Mouse (Mus musculus) MEL (cell line): ENCODE results near the gene Traf1. TPM values are rescaled to one million over a fixed set of nuclear protein-coding genes. Genes with fewer than 3 reads are reported as not detected.

ENCODE experiments used
- DNase-seq: peaks from one replicate; pipeline ENCODE4 v3.0.0; 2011; ENCODE audit warnings: low read depth, low spot score
- H3K27ac ChIP-seq: 2 replicates; pipeline ENCODE4 v1.5.1; 2012; ENCODE audit warnings: low read depth, mild to moderate bottlenecking, control low read depth, low read length, moderate library complexity; ENCODE audit not compliant: control insufficient read depth
- H3K27me3 ChIP-seq, 2 experiments: fragments of 150-350 bp in 1 of 2; sonication (generic) in 1 of 2; 2 replicates each; pipeline ENCODE4 v1.6.1; 2012; ENCODE audit warnings: low read length in 2 of 2, mild to moderate bottlenecking in 2 of 2, improper control_type of control experiment in 1 of 2, moderate library complexity in 1 of 2; ENCODE audit not compliant: insufficient read depth in 2 of 2, control insufficient read depth in 1 of 2
- H3K36me3 ChIP-seq, 2 experiments: 2 replicates each; pipeline ENCODE4 v1.6.1; 2012 to 2014; ENCODE audit warnings: low read length in 2 of 2, improper control_type of control experiment in 1 of 2, inconsistent platforms in 1 of 2, mild to moderate bottlenecking in 1 of 2; ENCODE audit not compliant: insufficient read depth in 2 of 2, control insufficient read depth in 1 of 2
- H3K4me1 ChIP-seq, 2 experiments: fragments of 150-350 bp in 1 of 2; sonication (generic) in 1 of 2; 2 replicates each; pipeline ENCODE4 v1.6.1; 2012; ENCODE audit warnings: low read length in 2 of 2, improper control_type of control experiment in 1 of 2, mild to moderate bottlenecking in 1 of 2; ENCODE audit not compliant: insufficient read depth in 2 of 2, control insufficient read depth in 1 of 2
- H3K4me3 ChIP-seq, 2 experiments: fragments of 150-350 bp in 1 of 2; sonication (generic) in 1 of 2; 2 replicates each; pipeline ENCODE4 v1.5.1; 2012; ENCODE audit warnings: low read depth in 2 of 2, low read length in 2 of 2, mild to moderate bottlenecking in 2 of 2, moderate library complexity in 2 of 2, control low read depth in 1 of 2, improper control_type of control experiment in 1 of 2; ENCODE audit not compliant: control insufficient read depth in 1 of 2, insufficient read depth in 1 of 2
- H3K79me2 ChIP-seq: 2 replicates; pipeline ENCODE4 v1.6.1; 2012; ENCODE audit warnings: mild to moderate bottlenecking, low read length, moderate library complexity; ENCODE audit not compliant: control insufficient read depth, poor library complexity, insufficient read depth
- H3K9ac ChIP-seq: 2 replicates; pipeline ENCODE4 v1.6.1; 2012; ENCODE audit warnings: low read depth, mild to moderate bottlenecking, control low read depth, low read length, moderate library complexity; ENCODE audit not compliant: control insufficient read depth, poor library complexity, severe bottlenecking
- H3K9me3 ChIP-seq: fragments of 150-350 bp; sonication (generic); replicated peaks from 2 replicates; pipeline ENCODE4 v1.6.1; 2012; ENCODE audit warnings: mild to moderate bottlenecking, low read length, improper control_type of control experiment, moderate library complexity; ENCODE audit not compliant: insufficient read depth
- BHLHE40 ChIP-seq: IDR thresholded peaks from 2 replicates; pipeline ENCODE4 v1.6.1; 2012; ENCODE audit warnings: low read depth, mild to moderate bottlenecking, inconsistent platforms, low read length, improper control_type of control experiment, borderline replicate concordance
- CHD1 ChIP-seq: IDR thresholded peaks from 2 replicates; pipeline ENCODE4 v1.6.1; 2012; ENCODE audit warnings: low read depth, mild to moderate bottlenecking, inconsistent platforms, low read length, improper control_type of control experiment
- CTCF ChIP-seq, 3 experiments: IDR thresholded peaks in 2 of 3; conservative IDR thresholded peaks in 1 of 3; 2 replicates each; pipeline ENCODE4 v1.5.1; 2011 to 2012; ENCODE audit warnings: low read length in 3 of 3, low read depth in 2 of 3, mild to moderate bottlenecking in 2 of 3, improper control_type of control experiment in 1 of 3, inconsistent platforms in 1 of 3, mixed read lengths in 1 of 3, moderate library complexity in 1 of 3; ENCODE audit not compliant: control insufficient read depth in 1 of 3, insufficient read depth in 1 of 3, poor library complexity in 1 of 3, severe bottlenecking in 1 of 3
- ETS1 ChIP-seq: IDR thresholded peaks from 2 replicates; pipeline ENCODE4 v1.6.1; 2012; ENCODE audit warnings: low read depth, mild to moderate bottlenecking, inconsistent platforms, low read length, improper control_type of control experiment, moderate library complexity
- MAX ChIP-seq: IDR thresholded peaks from 2 replicates; pipeline ENCODE4 v1.6.1; 2011; ENCODE audit warnings: low read length, improper control_type of control experiment
- MEF2A ChIP-seq: IDR thresholded peaks from 2 replicates; pipeline ENCODE4 v1.6.1; 2014; ENCODE audit warnings: low read depth, mild to moderate bottlenecking, inconsistent platforms, low read length, improper control_type of control experiment; ENCODE audit not compliant: poor library complexity, insufficient replicate concordance, severe bottlenecking; ENCODE audit errors: extremely low read depth
- MXI1 ChIP-seq: IDR thresholded peaks from 2 replicates; pipeline ENCODE4 v1.6.1; 2011; ENCODE audit warnings: mild to moderate bottlenecking, low read depth, low read length, improper control_type of control experiment
- RAD21 ChIP-seq: IDR thresholded peaks from 2 replicates; pipeline ENCODE4 v1.6.1; 2011; ENCODE audit warnings: mild to moderate bottlenecking, low read depth, low read length, improper control_type of control experiment
- RCOR1 ChIP-seq: IDR thresholded peaks from 2 replicates; pipeline ENCODE4 v1.6.1; 2012; ENCODE audit warnings: low read depth, mild to moderate bottlenecking, inconsistent platforms, low read length, improper control_type of control experiment
- SIN3A ChIP-seq: IDR thresholded peaks from 2 replicates; pipeline ENCODE4 v1.6.1; 2012; ENCODE audit warnings: low read length, improper control_type of control experiment, inconsistent platforms
- USF1 ChIP-seq: IDR thresholded peaks from 2 replicates; pipeline ENCODE4 v1.6.1; 2014; ENCODE audit warnings: low read depth, mild to moderate bottlenecking, inconsistent platforms, low read length, improper control_type of control experiment, moderate library complexity
- ZC3H11A ChIP-seq: IDR thresholded peaks from 2 replicates; pipeline ENCODE4 v1.6.1; 2012; ENCODE audit warnings: low read depth, mild to moderate bottlenecking, inconsistent platforms, low read length, improper control_type of control experiment
- ZKSCAN1 ChIP-seq: IDR thresholded peaks from 2 replicates; pipeline ENCODE4 v1.6.1; 2012; ENCODE audit warnings: low read depth, mild to moderate bottlenecking, inconsistent platforms, low read length, improper control_type of control experiment, moderate library complexity
- ZNF384 ChIP-seq: IDR thresholded peaks from 2 replicates; pipeline ENCODE4 v1.6.1; 2012; ENCODE audit warnings: low read depth, mild to moderate bottlenecking, inconsistent platforms, low read length, improper control_type of control experiment
- polyA plus RNA-seq, 2 experiments: library from polyadenylated mRNA; stranded (reverse) in 1 of 2; unstranded in 1 of 2; fragments of >175 nt in 1 of 2; fragments of >200 nt in 1 of 2; gene quantifications; 2 replicates each; pipeline versions ENCODE4 v1.2.1 to v1.2.4; 2012; ENCODE audit warnings: low replicate concordance in 2 of 2, low read depth in 1 of 2; ENCODE audit not compliant: insufficient read length in 2 of 2, insufficient read depth in 1 of 2, missing spikeins in 1 of 2
- total RNA-seq: library from RNA; depleted of rRNA; stranded (reverse); fragments of 300-350 nt; gene quantifications from 2 replicates; pipeline ENCODE4 v1.2.3, GENCODE M21; 2012

Gene Traf1
- total and polyA plus RNA-seq, 3 experiments, result 0.03 to 0.04 TPM; not detected in 1

- Histone ChIP-seq H3K27me3 (no peaks in the 10 kb centered on the region), H3K27ac (no peak overlapping the region), H3K9me3 (no peaks in the 10 kb centered on the region), H3K4me1 (peaks cover 0 to 17% of the 10 kb centered on the region in 2 experiments; a peak in 3 of 4 replicates), H3K79me2 (no peaks in the 10 kb centered on the region), H3K9ac (no peak overlapping the region), H3K4me3 (no peak overlapping the region), H3K36me3 (peaks cover 0 to 8% of the 10 kb centered on the region in 2 experiments; a peak in 2 of 4 replicates)
- TF ChIP-seq RCOR1 (no peak), MEF2A (no peak), ETS1 (no peak), CTCF (IDR thresholded peaks at IDR 0.05 in 2 of 3, conservative IDR thresholded peaks at IDR 0.05 in 1 of 3; ENCODE audit: control insufficient read depth in 1 of 3, insufficient read depth in 1 of 3, low read depth in 2 of 3, low read length in 3 of 3, poor library complexity in 1 of 3, severe bottlenecking in 1 of 3) (no peak), MXI1 (no peak)
- DNase-seq, result peak; percentile 68
These were observed 54.5 kb downstream of the Traf1 start for GRCm38 (mm10) chr2:34906861-34907604.

- no peak for TF ChIP-seq ZKSCAN1
- TF ChIP-seq RAD21, result no peak
- TF ChIP-seq USF1, result no peak
- TF ChIP-seq ZC3H11A, result no peak
- no peak for TF ChIP-seq SIN3A
- TF ChIP-seq ZNF384, result no peak
- no peak for TF ChIP-seq CHD1
- TF ChIP-seq RCOR1, result no peak
- no peak for TF ChIP-seq BHLHE40
- no peak for TF ChIP-seq MAX
- H3K9ac ChIP-seq, result no peak overlapping the region
- no peaks in the 10 kb centered on the region for H3K9me3 ChIP-seq
- H3K4me3 ChIP-seq, result no peak overlapping the region
- no peak overlapping the region; the same call in 1 of the 2 replicates for H3K27ac ChIP-seq
- no peak for DNase-seq
- no peaks in the 10 kb centered on the region for H3K27me3 ChIP-seq
- peaks cover 0 to 17% of the 10 kb centered on the region in 2 experiments; a peak in 3 of 4 replicates for H3K4me1 ChIP-seq
- H3K79me2 ChIP-seq, result no peaks in the 10 kb centered on the region
- H3K36me3 ChIP-seq, result peaks cover 0 to 8% of the 10 kb centered on the region in 2 experiments; a peak in 2 of 4 replicates
These were observed 55.1 kb downstream of the Traf1 start for GRCm38 (mm10) chr2:34906426-34906825.
